Mouse (Mus musculus) G1E (cell line): ENCODE results near the gene Sorcs2.

Source experiments
- CTCF ChIP-seq: IDR thresholded peaks from 2 replicates; pipeline ENCODE4 v1.5.1; 2012; ENCODE audit warnings: low read depth, low read length, inconsistent platforms, mixed read lengths
- GATA1 ChIP-seq: IDR thresholded peaks from 2 replicates; pipeline ENCODE4 v1.6.1; 2012; ENCODE audit warnings: borderline replicate concordance, low read length, inconsistent platforms, mixed read lengths
- GATA2 ChIP-seq: IDR thresholded peaks from 2 replicates; pipeline ENCODE4 v1.6.1; 2012; ENCODE audit warnings: low read depth, low read length, inconsistent platforms, borderline replicate concordance
- POLR2AphosphoS5 ChIP-seq: IDR thresholded peaks from 2 replicates; pipeline ENCODE4 v1.6.1; 2012; ENCODE audit warnings: low read depth, low read length, inconsistent platforms; ENCODE audit not compliant: insufficient replicate concordance
- TAL1 ChIP-seq: conservative IDR thresholded peaks from 2 replicates; pipeline ENCODE4 v1.6.1; 2012; ENCODE audit warnings: low read depth, low read length, inconsistent platforms, mixed read lengths

- no peak for TF ChIP-seq CTCF
- TF ChIP-seq TAL1 = no peak
- TF ChIP-seq POLR2AphosphoS5 = no peak
- no peak for TF ChIP-seq GATA1
- TF ChIP-seq GATA2 = no peak
Measured at GRCm38 (mm10) chr5:36260862-36261261, 137.1 kb downstream of the Sorcs2 start.
